Mouse (Mus musculus) bone marrow macrophage, adult 2 months (primary cell): Measurements from ENCODE around the gene Srsf10. TPM values are rescaled to one million over a fixed set of nuclear protein-coding genes. Genes with fewer than 3 reads are reported as not detected.

Experiments
- H3K27ac ChIP-seq: 2 replicates; pipeline ENCODE4 v1.5.1; 2012; ENCODE audit warnings: low read depth, low read length; ENCODE audit not compliant: insufficient read depth
- H3K4me1 ChIP-seq: 2 replicates; pipeline ENCODE4 v1.6.1; 2012; ENCODE audit warnings: low read length; ENCODE audit not compliant: control insufficient read depth, insufficient read depth
- H3K4me3 ChIP-seq: 2 replicates; pipeline ENCODE4 v1.5.1; 2012; ENCODE audit warnings: mild to moderate bottlenecking, low read length, moderate library complexity; ENCODE audit not compliant: insufficient read depth
- CTCF ChIP-seq: IDR thresholded peaks from 2 replicates; pipeline ENCODE4 v1.5.1; 2012; ENCODE audit warnings: low read depth, mild to moderate bottlenecking, low read length, moderate library complexity
- POLR2A ChIP-seq: IDR thresholded peaks from 2 replicates; pipeline ENCODE4 v1.6.1; 2012; ENCODE audit warnings: mild to moderate bottlenecking, low read depth, low read length, borderline replicate concordance
- polyA plus RNA-seq: library from polyadenylated mRNA; stranded (reverse); fragments of >200 nt; gene quantifications from 2 replicates; pipeline ENCODE4 v1.2.4, GENCODE M21; 2012; ENCODE audit not compliant: missing spikeins, insufficient read depth, insufficient read length

Srsf10 gene
- polyA plus RNA-seq, 1 experiment: 82.1 TPM

DNA sequence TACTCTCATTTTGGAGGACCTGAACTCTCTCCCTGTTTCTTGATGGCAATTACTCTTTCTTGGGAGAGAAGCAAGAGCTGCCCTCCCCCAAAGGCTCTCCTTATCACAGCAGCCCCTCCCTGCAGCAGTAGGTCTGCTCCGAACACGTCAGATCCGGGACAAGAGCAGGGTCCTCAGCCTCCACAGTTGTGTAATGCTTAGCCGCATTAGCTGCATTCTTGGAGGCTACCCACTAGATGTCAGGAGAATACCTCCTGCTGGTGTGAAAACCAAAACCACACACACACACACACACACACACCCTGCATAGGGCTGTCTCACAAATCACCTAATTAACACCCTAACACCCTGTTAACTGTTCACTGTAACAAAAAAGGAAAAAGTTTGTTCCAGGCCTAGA lies 37.3 kb downstream of the Srsf10 start:
- TF ChIP-seq POLR2A (no peak), CTCF (no peak)
- no peak overlapping the region for H3K4me3 ChIP-seq
- H3K27ac ChIP-seq: no peak overlapping the region
- peaks cover 30% of the 10 kb centered on the region for H3K4me1 ChIP-seq

DNA sequence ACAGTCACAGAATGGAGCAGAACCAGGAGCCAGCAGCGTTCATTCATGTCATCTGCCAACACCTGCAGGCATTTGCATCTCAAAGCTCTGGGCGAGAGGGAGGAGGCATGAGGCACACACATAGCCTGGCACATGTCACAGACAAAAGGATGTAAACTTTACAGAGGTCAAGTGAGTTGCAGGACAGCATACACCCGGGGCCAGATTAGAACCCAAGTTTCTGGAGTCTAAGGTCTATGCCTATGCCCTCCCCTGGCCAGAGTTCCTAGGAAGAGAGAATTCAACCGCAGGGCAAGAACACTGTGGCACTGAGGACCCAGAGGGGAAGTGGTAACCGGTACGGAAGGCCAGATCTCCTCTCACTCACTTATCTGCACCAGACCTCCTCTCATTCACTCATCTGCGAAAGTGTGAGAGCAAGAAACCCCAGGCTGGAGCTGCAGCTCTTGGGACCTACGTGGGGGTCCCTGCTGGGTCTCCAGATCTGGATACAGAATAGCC lies 39.6 kb downstream of the Srsf10 start, which contains the start of gene Cnr2:
Gene Cnr2 (plus strand): TSS at position 324 of the 501 bp plus-strand sequence.
- peaks cover 46% of the 10 kb centered on the region for H3K4me1 ChIP-seq
- peak within 1 kb of the TSS; percentile 82 for H3K27ac ChIP-seq
- peak within 1 kb of the TSS; percentile 57 for H3K4me3 ChIP-seq
- TF ChIP-seq POLR2A: no peak
- no peak for TF ChIP-seq CTCF

DNA sequence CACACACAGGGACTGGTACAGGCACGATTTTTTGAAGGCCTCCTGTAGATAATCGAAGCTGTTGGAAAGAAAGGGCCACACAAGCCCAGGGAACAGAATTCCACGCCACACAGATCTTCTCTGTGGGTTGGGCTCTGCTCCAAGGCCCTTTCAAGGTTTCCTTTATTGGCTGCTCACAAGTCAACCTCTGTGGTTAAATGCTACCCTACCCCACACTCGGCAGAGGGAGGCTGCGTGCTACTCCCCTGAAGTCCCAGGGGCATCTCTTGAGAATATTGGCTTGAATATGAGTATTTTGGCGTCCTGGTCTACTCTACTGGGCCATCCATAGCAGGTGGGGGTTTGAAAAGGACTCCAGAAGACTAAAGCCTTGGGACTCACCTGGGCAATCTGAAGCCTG lies 40.6 kb downstream of the Srsf10 start:
- Histone ChIP-seq H3K27ac (peak overlapping the region; percentile 82), H3K4me1 (peaks cover 48% of the 10 kb centered on the region), H3K4me3 (peak overlapping the region; percentile 57)
- TF ChIP-seq POLR2A (no peak), CTCF (no peak)

DNA sequence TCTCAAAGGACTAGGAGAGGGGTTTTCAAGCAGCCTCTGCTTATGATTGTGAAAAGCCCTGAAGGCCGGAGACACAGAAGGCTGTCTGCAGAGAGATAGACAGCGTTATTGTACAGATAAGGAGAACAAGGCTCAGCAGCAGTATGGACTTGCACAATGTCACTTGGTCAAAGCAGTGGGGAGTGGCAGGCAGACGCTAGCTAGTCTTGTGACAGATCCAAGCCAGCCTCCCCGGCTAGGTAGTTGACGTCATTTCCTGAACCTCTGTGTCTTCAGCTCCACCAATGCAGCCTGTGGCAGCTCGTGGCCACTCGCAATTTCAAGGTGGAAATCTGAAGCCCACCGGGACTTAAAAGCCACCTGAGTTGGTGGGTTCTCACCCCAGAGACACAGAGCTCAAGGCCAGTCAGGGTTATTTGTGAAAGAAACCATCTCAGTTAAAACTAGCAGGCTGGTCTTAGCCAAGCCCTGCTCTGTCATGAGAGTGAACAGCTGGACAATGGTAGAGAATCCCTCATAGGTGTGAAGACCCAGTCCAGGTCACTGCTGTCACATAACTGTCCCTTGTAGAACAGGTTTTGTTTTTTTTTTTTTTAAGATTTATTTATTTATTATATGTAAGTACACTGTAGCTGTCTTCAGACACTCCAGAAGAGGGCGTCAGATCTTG lies 43.0 kb downstream of the Srsf10 start:
- Histone ChIP-seq H3K4me1 (peaks cover 53% of the 10 kb centered on the region), H3K4me3 (0 out of 2 replicates have a peak overlapping the region, but pooled peaks have one; percentile 6), H3K27ac (peak overlapping the region; percentile 89)
- TF ChIP-seq POLR2A: no peak
- no peak for TF ChIP-seq CTCF

DNA sequence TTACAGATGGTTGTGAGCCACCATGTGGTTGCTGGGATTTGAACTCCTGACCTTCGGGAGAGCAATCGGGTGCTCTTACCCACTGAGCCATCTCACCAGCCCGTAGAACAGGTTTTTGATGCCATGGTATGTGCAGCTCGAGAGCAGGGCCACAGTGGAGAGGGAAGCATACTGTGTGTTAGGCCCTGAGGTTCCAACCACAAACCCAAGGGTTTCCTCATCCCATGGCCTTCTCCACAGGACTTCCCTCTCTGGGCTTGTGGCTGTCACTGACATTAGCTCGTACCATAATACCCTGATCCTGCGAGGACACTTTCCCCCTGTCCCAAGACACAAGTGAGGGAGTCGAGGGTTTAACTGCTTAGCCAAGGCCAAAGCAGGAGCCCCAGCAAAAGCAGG lies 43.5 kb downstream of the Srsf10 start:
- H3K27ac ChIP-seq: peak overlapping the region; percentile 89
- H3K4me1 ChIP-seq: peaks cover 53% of the 10 kb centered on the region
- TF ChIP-seq CTCF: no peak
- TF ChIP-seq POLR2A: no peak
- no peak overlapping the region for H3K4me3 ChIP-seq

DNA sequence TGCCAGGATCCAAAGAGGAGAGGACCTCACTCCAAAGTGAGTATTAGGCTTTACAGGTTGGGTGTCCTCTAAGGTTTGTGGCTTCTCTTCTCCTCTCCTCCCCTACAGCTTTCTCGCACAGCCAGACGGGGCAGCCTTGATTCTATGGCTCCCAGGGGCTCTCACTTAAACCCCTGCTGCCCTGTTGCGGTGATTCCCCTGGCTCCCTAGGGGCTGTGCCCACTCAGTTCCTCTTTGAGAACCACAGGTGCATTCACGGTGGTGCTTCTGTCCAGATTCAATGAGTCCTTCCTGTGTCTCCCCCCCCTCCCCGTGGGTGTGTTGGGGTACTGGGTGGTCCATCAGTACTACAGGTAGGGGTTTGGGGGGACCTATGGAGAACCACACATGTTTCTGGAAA lies 44.5 kb downstream of the Srsf10 start:
- TF ChIP-seq CTCF (no peak), POLR2A (no peak)
- Histone ChIP-seq H3K27ac (no peak overlapping the region), H3K4me1 (peaks cover 49% of the 10 kb centered on the region), H3K4me3 (no peak overlapping the region)

DNA sequence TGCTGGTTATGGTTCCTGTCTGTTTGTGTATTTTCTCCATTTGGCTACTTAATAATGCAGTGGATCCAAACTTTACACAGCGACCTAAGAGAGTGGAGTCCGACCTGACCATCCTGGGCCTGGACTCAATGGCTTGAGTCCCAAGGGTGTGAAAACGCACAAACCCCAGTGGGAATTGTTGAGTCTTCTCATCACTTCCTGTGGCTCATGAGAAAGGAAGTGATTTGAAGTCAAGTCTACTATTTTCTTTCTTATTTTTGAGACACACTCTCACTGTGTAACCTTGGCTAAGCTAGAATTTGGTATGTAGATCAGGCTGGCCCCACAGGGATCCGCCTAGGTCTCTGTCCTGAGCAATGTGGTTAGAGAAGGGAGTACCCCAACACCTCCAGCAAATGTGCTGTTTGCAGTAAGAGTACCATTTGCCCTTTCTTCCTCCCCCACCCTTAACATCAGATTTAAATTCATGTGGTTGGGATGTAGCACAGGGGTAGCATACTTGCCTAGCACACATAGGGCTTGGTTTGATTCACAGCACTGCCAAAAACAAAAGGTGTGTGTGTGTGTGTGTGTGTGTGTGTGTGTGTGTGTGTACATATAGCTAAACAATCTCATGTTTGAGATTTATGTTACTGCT lies 47.2 kb downstream of the Srsf10 start:
- Histone ChIP-seq H3K27ac (no peak overlapping the region), H3K4me1 (peaks cover 29% of the 10 kb centered on the region), H3K4me3 (no peak overlapping the region)
- TF ChIP-seq CTCF (no peak), POLR2A (no peak)

DNA sequence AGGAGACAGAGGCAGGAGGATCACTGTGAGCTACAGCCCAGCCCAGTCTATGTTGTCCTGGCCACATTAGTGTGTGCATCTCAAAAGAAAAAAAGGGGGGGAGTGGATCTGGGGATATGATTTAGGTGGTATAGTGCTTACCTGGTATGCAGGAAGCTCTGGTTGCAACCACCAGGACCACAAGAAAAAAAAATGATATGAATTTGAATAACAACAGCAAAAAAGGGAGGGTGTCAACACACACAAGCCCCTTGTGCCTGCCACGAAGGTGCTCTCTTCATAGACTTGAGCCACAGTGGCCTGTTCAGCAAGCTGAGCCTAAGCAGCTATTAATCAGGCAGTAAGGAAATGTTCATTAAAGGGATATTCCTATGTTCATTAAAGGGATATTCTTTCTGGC lies 49.3 kb downstream of the Srsf10 start:
- peaks cover 13% of the 10 kb centered on the region for H3K4me1 ChIP-seq
- no peak overlapping the region for H3K27ac ChIP-seq
- no peak overlapping the region for H3K4me3 ChIP-seq
- TF ChIP-seq CTCF (no peak), POLR2A (no peak)

DNA sequence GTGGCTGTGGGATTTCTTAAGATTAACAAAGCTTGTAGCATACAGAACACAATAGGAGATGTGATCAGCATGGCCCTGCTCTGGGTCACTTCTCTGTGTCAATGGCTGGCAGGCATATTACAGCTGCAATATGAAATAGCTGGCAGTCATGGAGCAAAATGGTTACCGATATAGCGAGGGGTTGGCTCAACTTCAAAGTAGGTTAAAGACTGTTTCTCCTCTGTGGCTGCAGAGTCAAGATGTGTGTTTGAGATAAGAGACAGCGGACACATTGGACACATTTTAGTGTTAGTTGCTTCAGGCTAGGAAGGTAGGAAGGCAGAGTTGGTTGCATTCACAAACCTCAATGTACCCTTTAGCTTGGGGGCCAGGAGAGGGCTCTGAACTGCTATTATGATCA lies 51.1 kb downstream of the Srsf10 start:
- Histone ChIP-seq H3K4me3 (no peak overlapping the region), H3K4me1 (peaks cover 9% of the 10 kb centered on the region), H3K27ac (no peak overlapping the region)
- TF ChIP-seq POLR2A (no peak), CTCF (no peak)

DNA sequence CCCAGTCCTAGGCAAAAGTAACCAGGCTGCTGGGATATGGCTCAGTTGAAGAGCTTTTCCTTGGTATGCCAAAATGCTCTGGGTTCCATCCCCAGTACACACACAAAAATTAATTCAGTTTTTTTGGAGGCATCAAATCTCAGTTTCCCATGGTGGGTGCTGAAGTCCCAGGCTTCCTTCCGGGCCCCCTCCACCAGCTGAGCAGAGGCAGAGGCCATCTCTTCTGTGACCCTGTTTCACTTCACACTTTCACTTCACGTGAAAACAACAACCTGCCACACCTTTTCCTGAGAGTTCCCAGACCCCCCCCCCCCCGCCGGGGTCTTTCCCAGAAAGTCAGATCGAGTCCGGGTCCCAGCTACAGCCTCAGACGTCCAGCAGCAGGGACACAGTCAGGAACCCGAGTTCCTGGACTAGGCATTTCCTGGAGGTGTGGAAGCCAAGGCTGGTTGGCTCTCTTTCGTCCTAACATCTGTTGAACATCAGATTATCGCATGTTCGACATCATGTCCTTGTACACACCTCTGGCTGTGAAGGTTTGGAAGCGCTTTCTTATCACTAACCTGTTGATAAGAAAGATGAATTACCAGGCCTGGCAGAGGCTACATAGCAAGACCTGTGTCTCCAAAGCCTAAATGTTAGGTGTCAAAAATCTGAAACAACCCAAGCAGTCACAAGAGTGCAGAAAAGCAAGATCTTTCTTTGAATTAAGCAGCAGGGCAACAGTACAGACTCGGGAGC lies 53.9 kb downstream of the Srsf10 start:
- H3K27ac ChIP-seq: no peak overlapping the region

More for the DNA sequence above, 53.9 kb downstream of the Srsf10 start:
- no peak for TF ChIP-seq CTCF
- TF ChIP-seq POLR2A: no peak
- H3K4me1 ChIP-seq: no peaks in the 10 kb centered on the region; the same call in 1 of the 2 replicates
- H3K4me3 ChIP-seq: no peak overlapping the region
